Mouse (Mus musculus): ENCODE results near the gene Armcx5. TPM values are rescaled to one million over a fixed set of nuclear protein-coding genes. Genes with fewer than 3 reads are reported as not detected.
A peak's percentile ranks its signal among the peaks of the same experiment; 100 is the strongest.
"Not testable (repeated sequence)": the region's sequence is repeated elsewhere in the genome, so short reads cannot be mapped to it uniquely, and the experiment has no call there.

Gene Armcx5
- 6.6 and 8.0 TPM in 2 replicates for polyA plus RNA-seq (2012; ENCODE audit: insufficient read depth, insufficient read length, missing spikeins)

- Histone ChIP-seq H3K4me3 (ENCODE audit: insufficient read depth, low read length) (peak within 1 kb of the TSS; percentile 90), H3K27ac (ENCODE audit: insufficient read depth, low read depth, low read length) (peak within 1 kb of the TSS; percentile 83), H3K4me1 (ENCODE audit: control insufficient read depth, insufficient read depth, low read length) (peaks cover 2% of the 10 kb centered on the region; the same call in 1 of the 2 replicates)
- TF ChIP-seq CTCF (IDR thresholded peaks at IDR 0.05; ENCODE audit: low read depth, low read length), result no peak
- TF ChIP-seq POLR2A (IDR thresholded peaks at IDR 0.05; ENCODE audit: borderline replicate concordance, low read depth, low read length), result no peak
Measured at GRCm38 (mm10) chrX:135742304-135743055, at the start of gene Armcx5, which contains the start of gene Gprasp1. Gene Armcx5, plus strand, starts transcription at chrX:135742733. Gene Gprasp1, plus strand, starts transcription at chrX:135742733.

DNA sequence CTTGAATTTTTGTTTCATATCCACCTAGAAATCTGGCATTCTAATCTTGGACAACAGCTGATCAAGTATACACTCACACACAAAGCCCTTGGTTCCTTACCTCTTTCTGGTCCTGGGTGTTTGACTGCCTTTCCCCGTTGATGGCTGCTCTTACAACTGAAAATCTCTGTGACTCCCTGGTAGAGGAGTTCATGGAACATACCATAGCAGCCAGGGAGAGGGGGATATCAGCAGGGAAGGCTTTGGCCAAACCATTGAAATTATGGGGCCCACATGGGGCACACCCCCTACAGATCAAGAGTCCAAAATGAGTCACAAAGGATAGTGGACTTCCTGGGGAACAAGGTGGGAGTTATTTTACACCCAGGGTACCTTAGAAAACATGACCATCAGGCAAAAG lies 48.9 kb upstream of the Armcx5 start, which contains the start of gene Tcp11x2:
Gene Tcp11x2 (minus strand): TSS at position 158 of the 400 bp plus-strand sequence.
- no peak within 1 kb of the TSS for H3K4me3 ChIP-seq (ENCODE audit: insufficient read depth, low read length)
- H3K4me1 ChIP-seq (ENCODE audit: control insufficient read depth, insufficient read depth, low read length), result no peaks in the 10 kb centered on the region
- TF ChIP-seq CTCF (IDR thresholded peaks at IDR 0.05; ENCODE audit: low read depth, low read length) (no peak), POLR2A (IDR thresholded peaks at IDR 0.05; ENCODE audit: borderline replicate concordance, low read depth, low read length) (no peak)
- H3K27ac ChIP-seq (ENCODE audit: insufficient read depth, low read depth, low read length), result no peak within 1 kb of the TSS

GRCm38 (mm10) chrX:135703111-135703510 lies 39.4 kb upstream of the Armcx5 start:
- H3K4me1 ChIP-seq (ENCODE audit: control insufficient read depth, insufficient read depth, low read length), result no peaks in the 10 kb centered on the region
- H3K4me3 ChIP-seq (ENCODE audit: insufficient read depth, low read length), result no peak overlapping the region
- H3K27ac ChIP-seq (ENCODE audit: insufficient read depth, low read depth, low read length), result no peak overlapping the region
- TF ChIP-seq POLR2A (IDR thresholded peaks at IDR 0.05; ENCODE audit: borderline replicate concordance, low read depth, low read length) (no peak), CTCF (IDR thresholded peaks at IDR 0.05; ENCODE audit: low read depth, low read length) (no peak)

- Histone ChIP-seq H3K27ac (ENCODE audit: insufficient read depth, low read depth, low read length) (no peak overlapping the region), H3K4me3 (ENCODE audit: insufficient read depth, low read length) (no peak overlapping the region), H3K4me1 (ENCODE audit: control insufficient read depth, insufficient read depth, low read length) (no peaks in the 10 kb centered on the region)
- no peak for TF ChIP-seq POLR2A (IDR thresholded peaks at IDR 0.05; ENCODE audit: borderline replicate concordance, low read depth, low read length)
- no peak for TF ChIP-seq CTCF (IDR thresholded peaks at IDR 0.05; ENCODE audit: low read depth, low read length)
Measured at GRCm38 (mm10) chrX:135704349-135704748, 38.2 kb upstream of the Armcx5 start.

GRCm38 (mm10) chrX:135712845-135713244 lies 29.7 kb upstream of the Armcx5 start:
- no peaks in the 10 kb centered on the region for H3K4me1 ChIP-seq (ENCODE audit: control insufficient read depth, insufficient read depth, low read length)
- no peak overlapping the region for H3K27ac ChIP-seq (ENCODE audit: insufficient read depth, low read depth, low read length)
- no peak overlapping the region for H3K4me3 ChIP-seq (ENCODE audit: insufficient read depth, low read length)
- TF ChIP-seq CTCF (IDR thresholded peaks at IDR 0.05; ENCODE audit: low read depth, low read length), result no peak
- no peak for TF ChIP-seq POLR2A (IDR thresholded peaks at IDR 0.05; ENCODE audit: borderline replicate concordance, low read depth, low read length)

DNA sequence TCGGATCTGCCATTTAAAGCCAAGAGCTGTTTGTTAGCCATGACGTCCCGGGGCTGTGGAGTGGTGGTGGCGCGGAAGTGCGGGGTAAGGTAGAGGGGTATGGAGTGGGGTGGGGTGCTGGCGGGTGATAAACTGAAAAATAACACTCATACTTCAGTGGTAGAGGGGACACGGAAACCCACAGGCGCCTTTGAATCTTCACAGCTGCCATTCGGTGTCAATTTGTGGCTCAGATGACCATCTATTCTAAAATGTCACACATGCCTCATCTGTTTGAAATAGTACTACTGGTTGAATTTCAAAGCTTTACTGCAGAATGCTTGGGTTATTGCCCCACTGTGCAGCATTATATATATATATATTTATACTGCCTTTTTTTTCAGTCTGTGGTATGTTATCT lies 17.4 kb upstream of the Armcx5 start, which contains the start of gene Tmsb15a:
Gene Tmsb15a (minus strand): TSS at position 101 of the 400 bp plus-strand sequence.
- no peak within 1 kb of the TSS for H3K27ac ChIP-seq (ENCODE audit: insufficient read depth, low read depth, low read length)
- H3K4me1 ChIP-seq (ENCODE audit: control insufficient read depth, insufficient read depth, low read length), result no peaks in the 10 kb centered on the region
- H3K4me3 ChIP-seq (ENCODE audit: insufficient read depth, low read length), result no peak within 1 kb of the TSS
- no peak for TF ChIP-seq POLR2A (IDR thresholded peaks at IDR 0.05; ENCODE audit: borderline replicate concordance, low read depth, low read length)
- no peak for TF ChIP-seq CTCF (IDR thresholded peaks at IDR 0.05; ENCODE audit: low read depth, low read length)

- H3K27ac ChIP-seq (ENCODE audit: insufficient read depth, low read depth, low read length), result no peak overlapping the region
Measured at GRCm38 (mm10) chrX:135738730-135739520, 3.6 kb upstream of the Armcx5 start.

GRCm38 (mm10) chrX:135743056-135743355 lies 473 bp downstream of the Armcx5 start:
- no peak for TF ChIP-seq POLR2A (IDR thresholded peaks at IDR 0.05; ENCODE audit: borderline replicate concordance, low read depth, low read length)
- TF ChIP-seq CTCF (IDR thresholded peaks at IDR 0.05; ENCODE audit: low read depth, low read length), result no peak
- peak overlapping the region; percentile 35 for H3K27ac ChIP-seq (ENCODE audit: insufficient read depth, low read depth, low read length)
- H3K4me1 ChIP-seq (ENCODE audit: control insufficient read depth, insufficient read depth, low read length), result peaks cover 2% of the 10 kb centered on the region; the same call in 1 of the 2 replicates
- peak overlapping the region; percentile 90 for H3K4me3 ChIP-seq (ENCODE audit: insufficient read depth, low read length)

More at GRCm38 (mm10) chrX:135738730-135739520, 3.6 kb upstream of the Armcx5 start:
- peaks cover under 1% of the 10 kb centered on the region; the same call in 1 of the 2 replicates for H3K4me1 ChIP-seq (ENCODE audit: control insufficient read depth, insufficient read depth, low read length)
- H3K4me3 ChIP-seq (ENCODE audit: insufficient read depth, low read length), result no peak overlapping the region
- no peak for TF ChIP-seq POLR2A (IDR thresholded peaks at IDR 0.05; ENCODE audit: borderline replicate concordance, low read depth, low read length)
- no peak for TF ChIP-seq CTCF (IDR thresholded peaks at IDR 0.05; ENCODE audit: low read depth, low read length)

DNA sequence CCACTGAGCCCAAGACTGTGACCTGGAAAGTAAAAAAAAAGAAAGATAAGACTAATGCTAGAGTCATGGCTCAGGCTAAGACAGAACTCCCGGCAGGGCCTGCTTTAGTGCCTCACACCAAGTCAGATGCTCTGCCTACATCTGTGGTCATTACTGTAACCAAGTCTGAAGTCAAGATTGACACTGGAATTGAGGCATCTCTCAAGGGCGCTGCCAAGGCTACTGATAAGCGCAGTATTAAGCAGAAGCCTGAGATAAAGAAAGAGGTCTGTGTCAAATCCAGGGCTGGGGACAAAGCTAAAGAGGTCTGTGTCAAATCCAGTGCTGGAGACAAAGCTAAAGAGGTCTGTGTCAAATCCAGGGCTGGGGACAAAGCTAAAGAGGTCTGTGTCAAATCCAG lies 2.8 kb downstream of the Armcx5 start:
- not testable (repeated sequence) for H3K4me3 ChIP-seq (ENCODE audit: insufficient read depth, low read length); H3K27ac ChIP-seq (ENCODE audit: insufficient read depth, low read depth, low read length); H3K4me1 ChIP-seq (ENCODE audit: control insufficient read depth, insufficient read depth, low read length)

DNA sequence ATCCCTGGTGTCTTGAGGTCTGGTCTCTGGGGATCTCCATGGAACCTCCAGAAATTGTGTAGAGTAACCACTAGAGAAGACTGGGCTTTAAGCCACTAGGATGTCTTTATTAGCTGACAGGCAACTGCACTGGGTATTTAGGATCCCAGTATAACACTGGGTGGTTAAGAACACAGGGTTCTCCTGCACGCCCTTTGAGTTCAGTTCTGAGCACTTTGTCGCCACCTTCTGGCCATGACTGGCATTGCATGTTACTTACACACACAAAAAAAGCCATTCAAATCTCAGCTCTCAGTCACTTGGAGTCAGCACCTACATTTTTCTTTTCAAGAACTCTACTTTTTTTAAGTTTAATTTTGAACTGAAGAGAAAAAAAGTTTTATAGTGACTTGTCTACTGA lies 10.3 kb downstream of the Armcx5 start:
- Histone ChIP-seq H3K27ac (ENCODE audit: insufficient read depth, low read depth, low read length) (no peak overlapping the region), H3K4me3 (ENCODE audit: insufficient read depth, low read length) (no peak overlapping the region), H3K4me1 (ENCODE audit: control insufficient read depth, insufficient read depth, low read length) (no peaks in the 10 kb centered on the region)
- no peak for TF ChIP-seq CTCF (IDR thresholded peaks at IDR 0.05; ENCODE audit: low read depth, low read length)
- TF ChIP-seq POLR2A (IDR thresholded peaks at IDR 0.05; ENCODE audit: borderline replicate concordance, low read depth, low read length), result no peak
